Mouse (Mus musculus): ENCODE measurements around the gene Nat8f2.
A peak's percentile ranks its signal among the peaks of the same experiment; 100 is the strongest.
"Not testable (repeated sequence)": the region's sequence is repeated elsewhere in the genome, so short reads cannot be mapped to it uniquely, and the experiment has no call there.

Nat8f2 gene

DNA sequence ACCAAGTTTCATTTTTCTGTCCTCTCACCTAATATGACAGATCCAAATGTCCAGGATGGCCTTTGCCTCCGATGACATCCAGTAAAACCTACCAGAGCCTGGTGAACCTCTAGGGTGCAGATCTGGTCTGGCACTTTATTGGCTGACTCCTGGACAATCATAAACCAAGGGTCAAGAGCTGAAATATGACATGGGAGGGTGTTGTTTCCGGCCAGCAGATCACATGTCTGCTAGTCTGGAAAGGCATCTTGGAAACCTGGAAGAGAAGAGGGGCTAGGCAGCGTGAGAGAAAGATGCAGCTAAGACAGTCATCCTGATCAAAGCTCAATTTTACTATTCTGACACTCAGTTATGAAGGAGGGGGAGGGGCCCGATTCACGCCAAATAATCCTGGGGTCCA lies at the start of gene Nat8f2:
Gene Nat8f2, minus strand, starts transcription at position 153 of the 400 bp plus-strand sequence.
- not testable (repeated sequence) for DNase-seq (ENCODE audit: low spot score in 2 of 2)

- not testable (repeated sequence) for DNase-seq (ENCODE audit: low spot score in 2 of 2)
Observed at GRCm38 (mm10) chr6:85918341-85918740, 49.4 kb upstream of the Nat8f2 start.

DNA sequence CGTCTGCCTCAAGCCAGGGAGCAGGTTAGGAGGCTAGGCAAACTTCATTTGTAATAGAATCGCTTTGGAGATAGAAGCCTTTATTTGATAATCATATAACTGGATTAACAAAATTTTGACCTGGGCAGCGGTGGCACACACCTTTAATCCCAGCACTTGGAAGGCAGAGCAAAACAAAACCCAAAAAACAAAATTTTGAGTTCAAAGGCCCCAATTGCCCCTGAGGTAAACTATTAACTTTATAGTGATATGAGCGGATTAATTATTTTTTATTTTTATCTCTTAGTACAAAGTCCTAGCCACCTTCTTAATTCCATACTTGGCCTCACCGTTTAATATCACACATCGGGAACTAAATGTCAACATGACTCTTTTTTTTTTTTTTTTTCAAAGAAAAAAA lies 47.6 kb upstream of the Nat8f2 start:
- DNase-seq (ENCODE audit: low spot score in 2 of 2) = no peak

- DNase-seq (ENCODE audit: low spot score in 2 of 2) = peak; percentile 72 to 79
Observed at GRCm38 (mm10) chr6:85915539-85916513, 46.9 kb upstream of the Nat8f2 start, which contains the start of gene Nat8f1. TSS of gene Nat8f1 (minus strand) at chr6:85915687.

DNA sequence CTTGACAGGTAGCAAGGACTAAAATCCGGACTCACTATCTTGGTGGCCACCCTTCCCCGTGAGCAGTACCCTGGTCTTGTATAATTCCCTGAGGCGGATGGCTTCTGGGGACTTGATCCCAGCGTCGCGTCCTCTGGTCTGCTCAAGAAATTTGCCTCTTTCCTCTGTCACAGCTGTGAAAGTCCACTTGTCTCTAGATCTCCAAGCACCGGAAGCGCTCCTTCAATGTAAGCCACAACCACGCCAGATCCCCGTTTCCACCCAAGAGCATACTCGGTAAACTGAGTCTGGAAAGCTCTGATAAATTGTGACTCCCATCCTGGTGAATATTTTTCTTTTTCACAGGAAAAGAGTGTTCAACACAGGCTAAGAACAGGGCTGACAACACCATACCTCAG lies 46.2 kb upstream of the Nat8f2 start:
- no peak for DNase-seq (ENCODE audit: low spot score in 2 of 2)

GRCm38 (mm10) chr6:85911587-85911986 lies 42.6 kb upstream of the Nat8f2 start, which contains the start of gene Tprkb:
TSS of gene Tprkb (plus strand) at chr6:85911865.
- no peak for DNase-seq (ENCODE audit: low spot score in 2 of 2)

GRCm38 (mm10) chr6:85909704-85910103 lies 40.7 kb upstream of the Nat8f2 start:
- no peak for DNase-seq (ENCODE audit: low spot score in 2 of 2)

- no peak for DNase-seq (ENCODE audit: low spot score in 2 of 2)
Observed at GRCm38 (mm10) chr6:85908341-85908740, 39.4 kb upstream of the Nat8f2 start.

DNA sequence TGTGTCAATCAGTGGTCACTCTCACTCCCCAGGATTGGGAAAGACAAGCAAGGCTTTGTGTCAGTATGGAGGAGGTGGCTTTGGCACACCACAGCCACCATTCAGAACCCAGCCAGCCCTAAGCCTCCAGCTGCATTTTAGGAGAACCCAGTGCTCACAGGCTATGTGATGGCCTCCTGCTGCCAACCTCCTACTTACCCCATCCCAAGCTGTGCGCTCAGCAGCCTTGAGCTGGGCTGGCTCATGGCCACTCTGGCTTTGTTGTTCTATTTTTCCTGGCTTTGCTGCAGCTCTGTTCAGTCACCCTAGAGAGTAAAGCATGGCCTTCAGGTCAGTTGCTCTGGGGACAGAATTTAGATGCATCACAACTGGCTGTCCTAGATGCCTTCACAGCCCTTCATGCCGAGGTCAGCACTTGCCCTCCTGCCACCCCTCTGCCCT lies 38.0 kb upstream of the Nat8f2 start:
- DNase-seq (ENCODE audit: low spot score in 2 of 2) = not testable (repeated sequence)

DNA sequence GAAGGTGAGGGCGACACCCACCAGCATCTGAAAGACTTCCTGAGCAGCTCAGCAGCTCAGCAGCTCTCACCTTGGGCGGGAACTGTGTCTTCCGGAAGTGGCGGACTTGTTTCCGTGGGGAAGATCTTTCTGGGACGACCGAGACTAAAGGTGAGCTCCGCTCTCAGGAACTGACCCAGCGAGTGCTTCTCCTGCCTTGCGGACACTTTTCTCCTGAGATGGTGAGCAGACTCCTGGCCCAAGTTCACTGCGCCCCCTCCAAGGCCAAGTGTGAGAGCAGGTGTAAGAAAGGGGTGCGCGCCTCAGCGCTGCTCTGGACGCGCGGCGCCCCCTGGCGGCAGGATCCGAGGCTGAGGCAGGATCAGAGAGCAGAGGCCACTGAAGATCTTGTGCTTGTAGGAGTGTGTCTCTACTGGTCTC lies 35.7 kb upstream of the Nat8f2 start, which contains the start of gene Nat8f4:
Gene Nat8f4, minus strand, starts transcription at position 243 of the 420 bp plus-strand sequence.
- peak; percentile 58 to 70 for DNase-seq (ENCODE audit: low spot score in 2 of 2)

DNA sequence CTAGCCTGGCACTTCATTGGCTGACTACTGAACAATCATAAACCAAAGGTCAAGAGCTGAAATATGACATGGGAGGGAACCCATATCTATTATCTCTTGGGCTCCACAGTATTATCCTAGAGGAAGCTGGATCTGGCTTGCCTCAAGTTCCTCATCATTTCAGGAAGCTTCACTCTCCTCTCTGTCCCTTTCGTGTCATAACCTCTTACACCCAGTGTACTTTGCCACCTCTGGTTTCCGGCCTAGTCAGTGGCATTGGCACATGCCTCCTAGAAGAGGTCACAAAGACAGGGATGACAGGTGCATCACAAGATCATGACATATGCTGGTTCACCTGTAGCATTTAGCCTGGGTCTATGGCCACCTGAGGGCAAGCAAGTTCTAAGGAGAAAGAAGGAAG lies 33.3 kb upstream of the Nat8f2 start:
- DNase-seq (ENCODE audit: low spot score in 2 of 2) = no peak

- not testable (repeated sequence) for DNase-seq (ENCODE audit: low spot score in 2 of 2)
Observed at GRCm38 (mm10) chr6:85898596-85899475, 29.9 kb upstream of the Nat8f2 start.

GRCm38 (mm10) chr6:85895061-85895648 lies 26.2 kb upstream of the Nat8f2 start:
- DNase-seq (ENCODE audit: low spot score in 2 of 2) = not testable (repeated sequence)

DNA sequence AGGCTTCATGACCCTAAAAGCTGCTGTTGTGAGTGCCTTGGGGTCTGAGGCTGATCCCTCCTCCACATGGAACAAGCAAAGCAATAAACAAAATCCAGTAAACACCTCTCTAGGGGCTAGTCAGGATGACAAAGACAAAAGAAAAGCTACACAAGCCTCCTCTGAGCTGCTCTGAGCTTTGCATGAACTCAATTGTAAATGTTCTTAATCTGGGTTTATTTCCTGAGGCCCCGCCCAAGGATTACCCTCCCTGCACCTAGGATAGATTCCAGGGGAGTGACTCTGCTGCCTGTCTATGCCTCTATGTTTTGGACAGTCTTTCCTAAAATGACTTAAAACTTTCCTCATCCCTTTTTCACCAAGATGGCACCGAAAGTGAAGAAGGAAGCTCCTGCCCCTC lies 20.0 kb upstream of the Nat8f2 start:
- no peak for DNase-seq (ENCODE audit: low spot score in 2 of 2)

GRCm38 (mm10) chr6:85884311-85884710 lies 15.4 kb upstream of the Nat8f2 start:
- no peak for DNase-seq (ENCODE audit: low spot score in 2 of 2)

DNA sequence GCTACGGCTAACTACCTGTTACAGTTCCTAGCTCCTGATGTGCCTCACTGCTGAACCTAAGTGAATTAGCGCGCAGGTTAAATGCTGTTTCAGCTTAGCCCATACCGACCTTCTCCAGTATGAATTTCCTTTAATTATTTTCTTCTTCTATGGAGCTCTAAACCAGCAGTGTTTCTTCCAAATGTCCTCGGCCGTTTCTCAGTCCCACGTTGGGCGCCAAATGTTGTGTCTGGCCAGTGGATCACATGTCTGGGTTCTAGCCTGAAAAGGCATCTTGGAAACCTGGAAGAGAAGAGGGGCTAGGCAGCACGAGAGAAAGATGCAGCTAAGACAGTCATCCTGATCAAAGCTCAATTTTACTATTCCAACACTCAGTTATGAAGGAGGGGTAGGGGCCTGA lies 14.3 kb upstream of the Nat8f2 start:
- not testable (repeated sequence) for DNase-seq (ENCODE audit: low spot score in 2 of 2)

GRCm38 (mm10) chr6:85867726-85868690 lies 950 bp downstream of the Nat8f2 start:
- DNase-seq (ENCODE audit: low spot score in 2 of 2) = no peak

GRCm38 (mm10) chr6:85866995-85867394 lies 2.0 kb downstream of the Nat8f2 start:
- DNase-seq (ENCODE audit: low spot score in 2 of 2) = not testable (repeated sequence)

- not testable (repeated sequence) for DNase-seq (ENCODE audit: low spot score in 2 of 2)
Observed at GRCm38 (mm10) chr6:85866166-85866565, 2.8 kb downstream of the Nat8f2 start.
